ENCODE assay signal across 7 mouse cellular contexts in genomic region chr6:117918043-117918442, GRCm38 (mm10). TPM values are rescaled to one million over a fixed set of nuclear protein-coding genes. Genes with fewer than 3 reads are reported as not detected.
DNase-seq lines count a peak whose midpoint lies in the region; ATAC-seq and TF ChIP-seq lines count a peak whose summit lies in the region.

No protein-coding gene starts in this region.

- intact Hi-C loops in left cerebral cortex, postnatal 4 days (cut with DNase I), result no loop called here

- TF ChIP-seq CTCF in embryonic fibroblast, embryonic 13.5 days (IDR thresholded peaks at IDR 0.05; ENCODE audit: borderline replicate concordance, insufficient read depth, low read length), result no peak
- TF ChIP-seq CTCF in intestine, postnatal 0 days (IDR thresholded peaks at IDR 0.05; ENCODE audit: low read depth), result no peak
- TF ChIP-seq CTCF in small intestine, adult 2 months (IDR thresholded peaks at IDR 0.05; ENCODE audit: extremely low read depth, insufficient read length, insufficient replicate concordance, low read depth, low read length), result no peak

- 36% methylated on average over 5 of the region's 5 CpGs for WGBS in neural tube, embryonic 11.5 days
- 9% methylated on average over 5 of the region's 5 CpGs for WGBS in intestine, postnatal 0 days
- WGBS in small intestine, adult 2 months, result 2% methylated on average over 5 of the region's 5 CpGs

- no peaks in the 10 kb centered on the region for H3K9me3 ChIP-seq in neural tube, embryonic 11.5 days (ENCODE audit: control insufficient read depth, low read length)
- no peaks in the 10 kb centered on the region for H3K9me3 ChIP-seq in intestine, postnatal 0 days (ENCODE audit: control insufficient read depth)

- no peaks in the 10 kb centered on the region for H3K36me3 ChIP-seq in neural tube, embryonic 11.5 days (ENCODE audit: control insufficient read depth, insufficient read depth, low read length)
- peaks cover 7% of the 10 kb centered on the region; the same call in 1 of the 2 replicates for H3K36me3 ChIP-seq in intestine, postnatal 0 days (ENCODE audit: control insufficient read depth, insufficient read depth)
- peaks cover 26% of the 10 kb centered on the region for H3K36me3 ChIP-seq in small intestine, adult 2 months (ENCODE audit: control insufficient read depth, insufficient read depth, low read length)

- TF ChIP-seq POLR2A in embryonic fibroblast, embryonic 13.5 days (IDR thresholded peaks at IDR 0.05; ENCODE audit: low read depth, low read length), result no peak
- no peak for TF ChIP-seq POLR2A in small intestine, adult 2 months (IDR thresholded peaks at IDR 0.05; ENCODE audit: low read depth, low read length)

- no peak for DNase-seq in neural tube, embryonic 11.5 days (ENCODE audit: low spot score)
- DNase-seq in neural tube, embryonic 10.5 days (ENCODE audit: extremely low spot score, low spot score), result no peak
- DNase-seq in left cerebral cortex, postnatal 4 days, result no peak
- DNase-seq in urinary bladder, postnatal 36 days (ENCODE audit: low spot score in 2 of 2), result no peak

- no peaks in the 10 kb centered on the region for H3K27me3 ChIP-seq in neural tube, embryonic 11.5 days (ENCODE audit: control insufficient read depth, insufficient read depth, low read length)
- H3K27me3 ChIP-seq in intestine, postnatal 0 days (replicated peaks; ENCODE audit: control insufficient read depth, insufficient read depth, low read length), result no peaks in the 10 kb centered on the region
- no peaks in the 10 kb centered on the region for H3K27me3 ChIP-seq in small intestine, adult 2 months (ENCODE audit: control insufficient read depth, insufficient read depth, low read length)

- peak overlapping the region; percentile 78 for H3K9ac ChIP-seq in neural tube, embryonic 11.5 days (ENCODE audit: low read length)
- H3K9ac ChIP-seq in intestine, postnatal 0 days (ENCODE audit: low read depth, low read length), result peak overlapping the region; percentile 90

- peaks cover 18% of the 10 kb centered on the region; the same call in 1 of the 2 replicates for H3K4me1 ChIP-seq in neural tube, embryonic 11.5 days (ENCODE audit: control insufficient read depth, insufficient read depth, low read length)
- H3K4me1 ChIP-seq in embryonic fibroblast, embryonic 13.5 days (ENCODE audit: control insufficient read depth, insufficient read depth, low read length), result peaks cover 7% of the 10 kb centered on the region
- 0 out of 2 replicates have a peak, but pooled peaks cover 6% of the 10 kb centered on the region for H3K4me1 ChIP-seq in intestine, postnatal 0 days (replicated peaks; ENCODE audit: control insufficient read depth, insufficient read depth, low read length)
- peaks cover 6% of the 10 kb centered on the region; the same call in 1 of the 2 replicates for H3K4me1 ChIP-seq in small intestine, adult 2 months (ENCODE audit: control insufficient read depth, insufficient read depth, insufficient read length, low read length)

- H3K27ac ChIP-seq in neural tube, embryonic 11.5 days (ENCODE audit: low read depth, low read length), result no peak overlapping the region; the same call in 1 of the 2 replicates
- H3K27ac ChIP-seq in embryonic fibroblast, embryonic 13.5 days (ENCODE audit: insufficient read depth, low read length), result peak overlapping the region; percentile 94
- H3K27ac ChIP-seq in intestine, postnatal 0 days (ENCODE audit: low read depth, low read length), result peak overlapping the region; percentile 100
- peak overlapping the region; percentile 97 for H3K27ac ChIP-seq in small intestine, adult 2 months (ENCODE audit: insufficient read depth, low read depth, low read length)

- H3K4me2 ChIP-seq in neural tube, embryonic 11.5 days (ENCODE audit: low read depth), result peak overlapping the region; percentile 83
- peak overlapping the region; percentile 73 for H3K4me2 ChIP-seq in intestine, postnatal 0 days (replicated peaks; ENCODE audit: low read depth)

- peak overlapping the region; percentile 43 for H3K4me3 ChIP-seq in neural tube, embryonic 11.5 days (ENCODE audit: low read depth, low read length)
- peak overlapping the region; percentile 99 for H3K4me3 ChIP-seq in embryonic fibroblast, embryonic 13.5 days (ENCODE audit: insufficient read depth, low read length)
- peak overlapping the region; percentile 65 for H3K4me3 ChIP-seq in intestine, postnatal 0 days (ENCODE audit: low read depth, low read length)
- peak overlapping the region; percentile 73; the same call in 1 of the 2 replicates for H3K4me3 ChIP-seq in small intestine, adult 2 months (ENCODE audit: low read depth, low read length)

- no peak for ATAC-seq in neural tube, embryonic 11.5 days (ENCODE audit: insufficient read depth, low FRiP score, low TSS enrichment)
- no peak for ATAC-seq in intestine, postnatal 0 days

RNA-seq across cellular contexts. Expression of gene Hnrnpf, which starts 17.9 kb away (rescaled TPM):
- polyA plus RNA-seq in neural tube, embryonic 11.5 days (2014; fragmentation: Nextera tagmentation; extraction: Ambion mirVana), result 688 and 701 TPM in 2 replicates
- polyA plus RNA-seq in embryonic fibroblast, embryonic 13.5 days (2011; ENCODE audit: insufficient read length, low read depth, missing spikeins), result 479 and 482 TPM in 2 replicates
- polyA plus RNA-seq in intestine, postnatal 0 days (2015; fragmentation: Nextera tagmentation; extraction: Ambion mirVana), result 340 and 353 TPM in 2 replicates
- polyA plus RNA-seq in small intestine, adult 2 months (2012; rRNA removed), result 49.1 and 102 TPM in 2 replicates
- total RNA-seq in left cerebral cortex, postnatal 4 days (2021), result 100 to 1,000 TPM; 201 to 220 TPM

RNA-seq across cellular contexts. Expression of gene Fxyd4, which starts 19.4 kb away (rescaled TPM):
- polyA plus RNA-seq in neural tube, embryonic 11.5 days (2014; fragmentation: Nextera tagmentation; extraction: Ambion mirVana), result 1.3 and 1.9 TPM in 2 replicates
- not detected in 2 replicates for polyA plus RNA-seq in embryonic fibroblast, embryonic 13.5 days (2011; ENCODE audit: insufficient read length, low read depth, missing spikeins)
- 0.27 and 0.55 TPM in 2 replicates for polyA plus RNA-seq in intestine, postnatal 0 days (2015; fragmentation: Nextera tagmentation; extraction: Ambion mirVana)
- not detected in 2 replicates for polyA plus RNA-seq in small intestine, adult 2 months (2012; rRNA removed)
- total RNA-seq in left cerebral cortex, postnatal 4 days (2021), result not detected

RNA-seq across cellular contexts. Expression of gene Zfp239, which starts 56.1 kb away (rescaled TPM):
- polyA plus RNA-seq in neural tube, embryonic 11.5 days (2014; fragmentation: Nextera tagmentation; extraction: Ambion mirVana), result 9.6 and 10.8 TPM in 2 replicates
- 4.9 and 5.5 TPM in 2 replicates for polyA plus RNA-seq in embryonic fibroblast, embryonic 13.5 days (2011; ENCODE audit: insufficient read length, low read depth, missing spikeins)
- polyA plus RNA-seq in intestine, postnatal 0 days (2015; fragmentation: Nextera tagmentation; extraction: Ambion mirVana), result 2.9 and 3.1 TPM in 2 replicates
- polyA plus RNA-seq in small intestine, adult 2 months (2012; rRNA removed), result 2.5 and 5.1 TPM in 2 replicates
- 10 to 100 TPM; 21.3 to 22.8 TPM for total RNA-seq in left cerebral cortex, postnatal 4 days (2021)

Comparison
In these comparisons a context has a peak if more than half of its experiments do, and no peak if none do; other contexts are left out.
1. H3K4me3 ChIP-seq: peak in every context shown above with its lines; median percentile 99 in embryonic fibroblast, embryonic 13.5 days; 73 in small intestine, adult 2 months; 65 in intestine, postnatal 0 days; 43 in neural tube, embryonic 11.5 days.